Mouse (Mus musculus) stomach, postnatal 0 days (tissue): ENCODE results near the gene Coa4. TPM values are rescaled to one million over a fixed set of nuclear protein-coding genes. Genes with fewer than 3 reads are reported as not detected.

Experiments
- ATAC-seq: fragments of 200-750 bp; cut with Nextera tagmentation; 2 replicates; pipeline ENCODE4 v1.8.0; 2017; ENCODE audit not compliant: low FRiP score, low TSS enrichment
- DNase-seq: peaks from one replicate; pipeline ENCODE4 v3.0.0-alpha.2; 2016; ENCODE audit warnings: low spot score
- H3K27ac ChIP-seq: fragments of 300-500 bp; sonication (generic); replicated peaks from 2 replicates; pipeline ENCODE4 v1.5.1; 2014; ENCODE audit warnings: mild to moderate bottlenecking, control low read depth
- H3K27me3 ChIP-seq: fragments of 300-500 bp; sonication (generic); 2 replicates; pipeline ENCODE4 v1.6.1; 2014; ENCODE audit warnings: low read length; ENCODE audit not compliant: control insufficient read depth, insufficient read depth
- H3K36me3 ChIP-seq: fragments of 300-500 bp; sonication (generic); 2 replicates; pipeline ENCODE4 v1.6.1; 2014; ENCODE audit warnings: low read length, mixed read lengths; ENCODE audit not compliant: control insufficient read depth, insufficient read depth
- H3K4me1 ChIP-seq: fragments of 300-500 bp; sonication (generic); replicated peaks from 2 replicates; pipeline ENCODE4 v1.6.1; 2014; ENCODE audit warnings: antibody characterized with exemption; ENCODE audit not compliant: control insufficient read depth, insufficient read depth
- H3K4me2 ChIP-seq: fragments of 300-500 bp; sonication (generic); replicated peaks from 2 replicates; pipeline ENCODE4 v1.6.1; 2014; ENCODE audit warnings: low read depth, mild to moderate bottlenecking, control low read depth, moderate library complexity
- H3K4me3 ChIP-seq: fragments of 300-500 bp; sonication (generic); 2 replicates; pipeline ENCODE4 v1.5.1; 2014; ENCODE audit warnings: low read depth, low read length, control low read depth
- H3K9ac ChIP-seq: fragments of 300-500 bp; sonication (generic); 2 replicates; pipeline ENCODE4 v1.6.1; 2014; ENCODE audit warnings: mild to moderate bottlenecking, low read length, control low read depth, mixed read lengths
- H3K9me3 ChIP-seq: fragments of 300-500 bp; sonication (generic); 2 replicates; pipeline ENCODE4 v1.6.1; 2016; ENCODE audit warnings: low read length; ENCODE audit not compliant: control insufficient read depth
- CTCF ChIP-seq: IDR thresholded peaks from 2 replicates; pipeline ENCODE4 v1.5.1; 2016; ENCODE audit warnings: antibody characterized with exemption, low read depth, mild to moderate bottlenecking, moderate library complexity
- EP300 ChIP-seq: optimal IDR thresholded peaks from 2 replicates; pipeline ENCODE3; 2016; ENCODE audit warnings: antibody characterized with exemption
- whole genome bisulfite sequencing: fragments of 180-500 bp; shearing (Covaris S2); extraction: QIAGEN DNeasy Blood & Tissue Kit; methylation state at CpG from one replicate; pipeline ENCODE4 v1.1.7; 2014; 5-methylcytosine and 5-hydroxymethylcytosine counted together
- polyA plus RNA-seq: library from polyadenylated mRNA; unstranded; fragments of >200 nt; fragmentation: Nextera tagmentation; extraction: Ambion mirVana; gene quantifications from 2 replicates; pipeline ENCODE4 v1.2.1, GENCODE M21; 2015

Coa4 gene
- polyA plus RNA-seq, result 25.2 and 27.2 TPM in 2 replicates

GRCm38 (mm10) chr7:100536804-100537518 is at the start of gene Coa4:
Gene Coa4 (plus strand): TSS chr7:100537071.
- peak within 1 kb of the TSS; percentile 65 for H3K4me2 ChIP-seq
- H3K9me3 ChIP-seq, result no peaks in the 10 kb centered on the region
- under 1% methylated on average over 33 of the region's 33 CpGs for WGBS
- DNase-seq, result peak; percentile 97
- peak; percentile 41 for TF ChIP-seq CTCF
- no peak for TF ChIP-seq EP300
- H3K27ac ChIP-seq, result peak within 1 kb of the TSS; percentile 91
- ATAC-seq, result peak; percentile 99
- H3K9ac ChIP-seq, result peak within 1 kb of the TSS; percentile 80
- no peaks in the 10 kb centered on the region for H3K27me3 ChIP-seq
- H3K4me1 ChIP-seq, result peaks cover 3% of the 10 kb centered on the region; the same call in 1 of the 2 replicates
- H3K4me3 ChIP-seq, result peak within 1 kb of the TSS; percentile 70
- peaks cover 7% of the 10 kb centered on the region for H3K36me3 ChIP-seq

- H3K4me3 ChIP-seq, result no peak overlapping the region
- TF ChIP-seq CTCF (no peak), EP300 (no peak)
- ATAC-seq, result no peak
- H3K27ac ChIP-seq, result no peak overlapping the region
- no peak overlapping the region for H3K4me2 ChIP-seq
- H3K4me1 ChIP-seq, result no peaks in the 10 kb centered on the region
- H3K9me3 ChIP-seq, result no peaks in the 10 kb centered on the region
- no peaks in the 10 kb centered on the region for H3K27me3 ChIP-seq
- no peaks in the 10 kb centered on the region for H3K36me3 ChIP-seq
- WGBS, result 65% methylated on average over 2 of the region's 2 CpGs
- H3K9ac ChIP-seq, result no peak overlapping the region
- DNase-seq, result no peak
Observed at GRCm38 (mm10) chr7:100487301-100487700, 49.6 kb upstream of the Coa4 start.

GRCm38 (mm10) chr7:100488474-100489048 is 48.3 kb upstream of the Coa4 start:
- no peak overlapping the region for H3K4me3 ChIP-seq
- H3K36me3 ChIP-seq, result no peaks in the 10 kb centered on the region
- H3K27me3 ChIP-seq, result no peaks in the 10 kb centered on the region
- no peak for DNase-seq
- no peak overlapping the region for H3K4me2 ChIP-seq
- H3K4me1 ChIP-seq, result no peaks in the 10 kb centered on the region
- TF ChIP-seq EP300 (no peak), CTCF (no peak)
- 29% methylated on average over 10 of the region's 10 CpGs for WGBS
- H3K9me3 ChIP-seq, result no peaks in the 10 kb centered on the region
- no peak for ATAC-seq
- no peak overlapping the region for H3K9ac ChIP-seq
- peak overlapping the region; percentile 20; the same call in 1 of the 2 replicates for H3K27ac ChIP-seq

- Histone ChIP-seq H3K4me1 (peaks cover 7% of the 10 kb centered on the region), H3K27ac (peak overlapping the region; percentile 88), H3K9ac (peak overlapping the region; percentile 72), H3K27me3 (no peaks in the 10 kb centered on the region), H3K4me2 (peak overlapping the region; percentile 78), H3K9me3 (no peaks in the 10 kb centered on the region), H3K4me3 (peak overlapping the region; percentile 55), H3K36me3 (peaks cover 10% of the 10 kb centered on the region; the same call in 1 of the 2 replicates)
- peak; percentile 92 for DNase-seq
- ATAC-seq, result peak; percentile 80
- TF ChIP-seq EP300, result no peak
- TF ChIP-seq CTCF, result peak; percentile 22; the same call in 1 of the 2 replicates
- WGBS, result 6% methylated on average over 35 of the region's 36 CpGs
Observed at GRCm38 (mm10) chr7:100492391-100493116, 44.3 kb upstream of the Coa4 start.

- TF ChIP-seq CTCF (no peak), EP300 (no peak)
- H3K4me2 ChIP-seq, result peak within 1 kb of the TSS; percentile 78
- no peaks in the 10 kb centered on the region for H3K9me3 ChIP-seq
- peaks cover 10% of the 10 kb centered on the region; the same call in 1 of the 2 replicates for H3K36me3 ChIP-seq
- H3K9ac ChIP-seq, result peak within 1 kb of the TSS; percentile 72
- peak; percentile 95 for DNase-seq
- peak; percentile 73 for ATAC-seq
- peaks cover 7% of the 10 kb centered on the region for H3K4me1 ChIP-seq
- H3K4me3 ChIP-seq, result peak within 1 kb of the TSS; percentile 55
- H3K27me3 ChIP-seq, result no peaks in the 10 kb centered on the region
- peak within 1 kb of the TSS; percentile 88 for H3K27ac ChIP-seq
- WGBS, result 2% methylated on average over 25 of the region's 27 CpGs
Observed at GRCm38 (mm10) chr7:100493117-100493483, 43.8 kb upstream of the Coa4 start, which contains the start of gene Ucp2. Gene Ucp2 (plus strand): TSS chr7:100493337.
